Mouse (Mus musculus): ENCODE data around the gene Trmt10a.

The Trmt10a gene

GRCm38 (mm10) chr3:138143315-138144059 lies at the start of gene Trmt10a:
TSS of gene Trmt10a (plus strand) at chr3:138143448.
- peak; percentile 93 to 97 for DNase-seq

GRCm38 (mm10) chr3:138095301-138095700 lies 47.9 kb upstream of the Trmt10a start:
- DNase-seq: no peak

- DNase-seq: no peak
Observed at GRCm38 (mm10) chr3:138095718-138096117, 47.5 kb upstream of the Trmt10a start.

GRCm38 (mm10) chr3:138096263-138097028 lies 46.8 kb upstream of the Trmt10a start:
- no peak for DNase-seq

GRCm38 (mm10) chr3:138097718-138098117 lies 45.5 kb upstream of the Trmt10a start:
- no peak for DNase-seq

- no peak for DNase-seq
Observed at GRCm38 (mm10) chr3:138101936-138102335, 41.3 kb upstream of the Trmt10a start.

GRCm38 (mm10) chr3:138103690-138104089 lies 39.6 kb upstream of the Trmt10a start:
- no peak for DNase-seq

- no peak for DNase-seq
Observed at GRCm38 (mm10) chr3:138105056-138105455, 38.2 kb upstream of the Trmt10a start.

GRCm38 (mm10) chr3:138106887-138107286 lies 36.4 kb upstream of the Trmt10a start:
- DNase-seq: no peak

- DNase-seq: no peak
Observed at GRCm38 (mm10) chr3:138110910-138111782, 32.1 kb upstream of the Trmt10a start.

GRCm38 (mm10) chr3:138114106-138114505 lies 29.1 kb upstream of the Trmt10a start:
- DNase-seq: no peak

GRCm38 (mm10) chr3:138116871-138117270 lies 26.4 kb upstream of the Trmt10a start:
- no peak for DNase-seq

GRCm38 (mm10) chr3:138118392-138118791 lies 24.9 kb upstream of the Trmt10a start:
- DNase-seq: no peak

- no peak for DNase-seq
Observed at GRCm38 (mm10) chr3:138118831-138119230, 24.4 kb upstream of the Trmt10a start.

- DNase-seq: no peak
Observed at GRCm38 (mm10) chr3:138119444-138120105, 23.7 kb upstream of the Trmt10a start.

GRCm38 (mm10) chr3:138121461-138121860 lies 21.8 kb upstream of the Trmt10a start:
- DNase-seq: no peak

GRCm38 (mm10) chr3:138123842-138124241 lies 19.4 kb upstream of the Trmt10a start:
- no peak for DNase-seq

- no peak for DNase-seq
Observed at GRCm38 (mm10) chr3:138129110-138129509, 14.1 kb upstream of the Trmt10a start.

GRCm38 (mm10) chr3:138130692-138131091 lies 12.6 kb upstream of the Trmt10a start:
- no peak for DNase-seq

GRCm38 (mm10) chr3:138131168-138131567 lies 12.1 kb upstream of the Trmt10a start:
- DNase-seq: no peak

GRCm38 (mm10) chr3:138133463-138133862 lies 9.8 kb upstream of the Trmt10a start:
- no peak for DNase-seq

- no peak for DNase-seq
Observed at GRCm38 (mm10) chr3:138133916-138134315, 9.3 kb upstream of the Trmt10a start.

- DNase-seq: no peak
Observed at GRCm38 (mm10) chr3:138134528-138134927, 8.7 kb upstream of the Trmt10a start.

Data from spleen, adult 18-20 months (tissue).